Mouse (Mus musculus) central nervous system, embryonic 14 days (tissue): Measurements from ENCODE around the gene Nectin3. TPM values are rescaled to one million over a fixed set of nuclear protein-coding genes. Genes with fewer than 3 reads are reported as not detected.

Experiments used
- polyA plus RNA-seq: library from polyadenylated mRNA; depleted of rRNA; stranded (reverse); fragments of >200 nt; gene quantifications from 2 replicates; pipeline ENCODE4 v1.2.3, GENCODE M21; 2012; rRNA removed

Nectin3 gene
- polyA plus RNA-seq: 25.0 and 28.1 TPM in 2 replicates

DNA sequence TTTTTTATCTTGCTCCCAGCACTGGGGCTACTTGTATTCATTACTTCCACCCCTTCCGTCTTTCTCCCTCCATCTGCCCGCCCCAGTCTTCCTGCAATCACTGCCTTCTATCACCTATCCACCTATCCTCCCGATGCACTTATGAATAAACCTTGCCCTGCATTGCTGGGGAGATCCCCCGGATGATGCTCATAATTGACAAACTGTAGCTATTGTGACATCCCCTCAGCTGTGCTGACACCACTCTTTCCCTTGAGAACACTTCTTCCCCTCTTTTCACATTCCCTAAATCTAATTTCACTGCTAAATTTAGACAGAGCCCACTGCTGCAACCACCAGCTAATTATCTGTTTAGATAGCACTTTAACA is at the start of gene Nectin3:
Gene Nectin3, minus strand, starts transcription at position 105 of the 369 bp plus-strand sequence.

